Mouse (Mus musculus) cerebellum, adult (tissue): ENCODE data around the gene Snd1.

ENCODE experiments used
- ATAC-seq: cut with Nextera tagmentation; 2 replicates; pipeline ENCODE4 v1.9.2; 2017; ENCODE audit warnings: mild to moderate bottlenecking, moderate library complexity, mixed read lengths; ENCODE audit not compliant: insufficient number of reproducible peaks, low FRiP score, low TSS enrichment

The Snd1 gene

DNA sequence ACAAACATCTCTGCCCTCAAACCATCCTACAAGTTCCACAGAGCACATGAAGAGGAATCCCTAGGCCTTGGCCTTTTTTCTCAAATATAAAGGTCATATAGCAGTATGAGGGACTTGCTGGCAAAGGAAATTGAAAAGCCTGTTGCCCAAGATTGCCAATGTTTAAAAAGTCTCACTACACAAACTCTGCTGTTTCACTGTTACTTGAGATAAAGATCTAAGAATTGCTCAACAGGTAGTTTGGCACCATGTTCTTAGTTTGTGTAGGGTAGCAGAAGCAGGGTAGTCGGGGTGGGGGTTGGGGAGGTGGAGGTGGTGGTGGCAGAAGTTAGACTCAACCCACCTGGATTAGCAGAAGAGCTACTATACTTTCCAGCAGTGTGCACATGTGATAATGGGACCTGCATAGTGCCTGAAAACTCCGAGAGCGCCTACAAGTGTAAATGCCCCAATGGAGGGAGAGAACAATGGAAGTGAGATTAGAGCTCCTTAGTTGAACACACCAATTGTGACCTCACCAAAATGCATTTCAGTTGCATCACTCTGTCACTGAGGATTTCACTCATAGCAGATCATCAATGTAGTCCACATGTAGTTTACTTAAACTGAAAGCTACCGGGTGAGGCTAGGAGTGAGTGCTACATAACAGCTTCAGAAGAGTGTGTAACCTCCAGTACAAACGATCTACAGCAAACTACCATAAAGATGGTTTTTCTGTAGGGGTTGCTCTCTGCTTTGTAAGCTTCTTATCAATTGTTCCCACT, 259.1 kb downstream of the Snd1 start:
- no peak for ATAC-seq

DNA sequence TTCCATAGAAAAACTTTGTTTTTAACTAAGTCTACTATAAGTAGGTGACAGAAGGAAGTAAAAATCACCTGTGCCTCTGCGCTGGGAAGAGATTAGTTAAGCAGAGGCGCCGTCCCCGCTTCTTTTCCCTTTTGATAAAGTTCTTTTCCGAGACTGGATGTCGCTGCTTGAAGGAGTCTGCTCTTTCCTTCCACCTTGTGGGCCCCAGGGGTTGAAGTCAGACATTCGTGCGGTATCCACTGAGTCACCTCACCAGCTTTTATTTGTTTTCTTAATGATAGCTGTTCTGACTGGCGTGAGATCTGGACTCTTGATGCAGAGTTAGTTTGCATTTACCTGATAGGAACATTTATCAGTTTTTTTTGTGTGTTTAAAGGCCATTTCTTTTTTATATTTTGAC, 260.2 kb downstream of the Snd1 start:
- ATAC-seq: no peak

DNA sequence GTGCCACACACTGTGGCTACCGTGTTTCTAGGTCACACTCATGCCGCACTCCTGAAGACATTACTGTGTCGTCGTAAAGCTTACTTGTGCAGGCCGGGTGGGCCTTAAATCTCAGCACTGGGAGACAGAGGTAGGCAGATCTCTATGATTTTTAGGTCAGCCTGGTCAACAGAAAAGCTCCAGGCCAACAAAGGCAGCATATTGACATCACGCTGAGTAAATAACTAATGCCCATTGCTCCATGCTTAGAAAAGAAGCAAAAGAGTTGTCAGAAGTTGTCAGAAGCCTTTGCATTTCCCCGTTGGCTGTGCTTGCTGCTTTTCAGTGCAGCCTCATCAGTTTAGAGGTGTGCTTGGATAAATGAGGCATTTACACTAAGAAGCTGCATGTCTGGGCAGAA, 261.7 kb downstream of the Snd1 start:
- ATAC-seq: no peak

GRCm38 (mm10) chr6:28737601-28738000, 262.7 kb downstream of the Snd1 start:
- ATAC-seq: no peak

- no peak for ATAC-seq
Measured at GRCm38 (mm10) chr6:28743586-28743985, 268.6 kb downstream of the Snd1 start.

DNA sequence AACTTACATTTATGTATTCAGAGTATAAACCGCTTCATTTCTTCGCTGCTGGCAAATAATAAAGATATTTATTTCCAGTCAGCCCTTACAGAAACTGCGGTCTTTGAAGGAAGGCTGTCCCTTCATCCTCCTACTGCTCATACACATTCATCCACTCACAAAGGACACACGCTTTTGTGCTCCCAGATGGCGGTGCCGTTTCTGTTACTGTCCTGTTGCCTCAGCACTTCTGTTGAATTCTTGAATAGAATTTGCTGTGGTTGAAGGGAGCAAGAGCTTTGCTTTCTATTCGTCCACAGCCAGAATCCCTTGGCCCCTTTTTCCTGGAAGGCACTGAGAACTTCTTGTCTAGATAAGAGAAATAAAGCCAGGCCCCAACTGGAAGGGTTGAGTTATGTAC, 270.9 kb downstream of the Snd1 start:
- no peak for ATAC-seq

DNA sequence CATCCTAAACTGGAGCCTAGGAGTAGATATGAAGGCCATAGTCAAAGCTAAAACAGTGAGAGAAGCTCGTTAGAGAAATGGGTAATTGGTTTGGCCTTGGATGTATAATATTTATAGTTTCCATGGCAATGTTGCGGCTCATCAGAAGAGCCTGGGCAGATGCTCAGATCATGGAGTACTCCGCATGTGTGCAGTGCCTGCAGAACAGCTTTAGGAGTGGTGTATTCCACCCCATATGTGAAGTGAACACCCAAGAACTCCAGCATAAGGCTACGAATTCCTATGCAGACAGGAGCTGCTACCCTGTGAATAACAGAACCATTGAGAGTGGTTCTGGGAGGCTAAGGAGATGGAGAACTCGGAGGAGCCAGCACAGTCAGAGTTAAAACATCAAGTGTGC, 272.1 kb downstream of the Snd1 start:
- no peak for ATAC-seq

DNA sequence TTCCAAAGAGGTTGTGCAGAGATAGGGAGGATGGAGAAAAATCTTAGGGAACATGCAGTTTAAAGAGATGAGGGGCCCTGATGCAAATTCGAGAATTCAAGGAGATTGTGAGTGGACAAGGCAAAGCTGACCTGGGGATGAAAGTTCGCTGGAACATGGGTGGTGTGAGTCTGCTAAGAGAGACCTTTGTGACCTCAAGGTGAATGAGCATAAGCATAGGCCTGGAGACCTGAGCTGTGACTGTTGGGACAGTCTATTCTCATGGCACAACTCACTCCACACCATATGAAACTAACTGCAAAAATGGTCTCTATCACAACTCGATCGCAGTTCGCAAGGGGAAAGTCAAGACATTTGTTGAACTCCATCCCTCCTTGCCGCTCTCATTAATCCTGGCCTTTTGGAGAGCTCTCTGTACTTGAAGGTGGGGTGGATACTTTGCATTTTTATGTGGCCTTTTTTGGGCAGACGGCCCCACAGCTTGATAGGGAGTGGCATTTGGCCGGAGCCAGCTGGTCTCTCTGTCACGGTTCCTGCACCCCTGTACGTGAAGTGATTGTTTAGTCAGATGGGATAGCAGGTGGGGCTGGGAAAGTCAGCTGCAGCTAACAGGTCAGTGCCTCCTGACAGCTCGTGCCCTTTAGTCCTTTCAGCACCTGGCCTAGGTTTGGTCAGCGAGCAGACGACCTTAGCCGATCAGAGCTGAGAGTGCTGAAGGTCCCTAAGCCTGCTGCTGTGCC, 273.2 kb downstream of the Snd1 start:
- peak; percentile 87 for ATAC-seq

- ATAC-seq: no peak
Measured at GRCm38 (mm10) chr6:28749224-28749623, 274.3 kb downstream of the Snd1 start.

- ATAC-seq: no peak
Measured at GRCm38 (mm10) chr6:28751186-28751585, 276.2 kb downstream of the Snd1 start.

DNA sequence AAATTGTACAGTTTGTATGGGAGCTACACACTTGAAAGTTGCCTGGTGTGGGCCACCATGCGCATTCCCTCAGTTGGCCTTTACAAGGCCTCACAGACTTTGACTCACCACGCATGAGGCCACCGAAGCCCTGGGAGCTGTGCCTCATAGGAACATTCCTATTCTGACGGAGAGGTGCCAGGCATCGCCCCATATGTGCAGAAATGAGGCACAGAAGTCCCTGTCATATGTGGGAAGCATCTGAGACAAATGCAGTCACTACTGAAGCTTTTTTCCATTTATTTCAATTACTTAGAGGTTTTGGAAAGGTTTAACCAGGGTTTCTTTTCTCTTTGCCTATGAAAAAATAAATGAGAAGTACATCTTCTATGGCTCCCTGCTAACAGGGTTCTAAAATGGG, 278.3 kb downstream of the Snd1 start:
- ATAC-seq: no peak

DNA sequence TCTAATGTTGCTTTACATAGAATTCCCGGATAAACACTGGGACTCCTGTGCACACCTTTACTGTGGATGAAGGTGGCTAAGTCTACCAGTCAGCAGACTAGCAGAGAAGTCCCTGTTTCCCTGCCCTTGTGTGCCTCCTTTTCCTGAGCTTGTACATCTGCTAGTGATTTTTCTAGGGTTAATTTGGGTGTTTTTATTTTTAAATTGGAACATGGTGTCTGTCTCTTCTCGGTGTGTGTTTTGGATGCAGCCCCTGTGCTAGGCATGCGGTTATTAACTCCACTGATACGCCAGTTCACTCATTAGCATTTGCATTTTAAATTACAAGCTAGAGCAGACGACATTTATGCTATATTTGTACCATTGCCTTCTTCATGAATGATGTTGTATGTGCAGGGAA, 278.7 kb downstream of the Snd1 start:
- ATAC-seq: no peak

- no peak for ATAC-seq
Measured at GRCm38 (mm10) chr6:28754127-28754898, 279.4 kb downstream of the Snd1 start.

- ATAC-seq: no peak
Measured at GRCm38 (mm10) chr6:28756306-28757018, 281.5 kb downstream of the Snd1 start.

DNA sequence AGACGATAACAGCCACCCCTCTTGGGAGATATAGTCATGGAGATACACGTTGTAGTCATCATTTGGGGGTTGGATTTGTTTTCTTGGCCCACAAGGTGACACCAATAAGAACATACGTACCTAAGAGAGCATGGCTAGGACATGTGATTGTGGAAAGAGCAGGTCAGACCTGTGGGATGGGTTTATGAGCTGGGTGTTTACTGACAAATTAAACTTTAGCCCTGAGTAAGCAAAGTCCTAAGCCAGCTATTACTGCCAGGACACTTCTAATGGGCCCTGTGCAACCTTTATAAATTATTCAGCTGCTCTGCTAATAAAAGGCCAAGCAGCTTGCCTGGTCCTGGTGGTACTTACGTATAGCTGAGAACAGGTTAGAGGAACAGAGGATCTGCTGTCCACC, 283.4 kb downstream of the Snd1 start:
- ATAC-seq: no peak

GRCm38 (mm10) chr6:28761728-28762127, 286.8 kb downstream of the Snd1 start:
- ATAC-seq: no peak

GRCm38 (mm10) chr6:28762132-28762775, 287.3 kb downstream of the Snd1 start:
- ATAC-seq: no peak

GRCm38 (mm10) chr6:28766622-28767021, 291.7 kb downstream of the Snd1 start:
- ATAC-seq: no peak

DNA sequence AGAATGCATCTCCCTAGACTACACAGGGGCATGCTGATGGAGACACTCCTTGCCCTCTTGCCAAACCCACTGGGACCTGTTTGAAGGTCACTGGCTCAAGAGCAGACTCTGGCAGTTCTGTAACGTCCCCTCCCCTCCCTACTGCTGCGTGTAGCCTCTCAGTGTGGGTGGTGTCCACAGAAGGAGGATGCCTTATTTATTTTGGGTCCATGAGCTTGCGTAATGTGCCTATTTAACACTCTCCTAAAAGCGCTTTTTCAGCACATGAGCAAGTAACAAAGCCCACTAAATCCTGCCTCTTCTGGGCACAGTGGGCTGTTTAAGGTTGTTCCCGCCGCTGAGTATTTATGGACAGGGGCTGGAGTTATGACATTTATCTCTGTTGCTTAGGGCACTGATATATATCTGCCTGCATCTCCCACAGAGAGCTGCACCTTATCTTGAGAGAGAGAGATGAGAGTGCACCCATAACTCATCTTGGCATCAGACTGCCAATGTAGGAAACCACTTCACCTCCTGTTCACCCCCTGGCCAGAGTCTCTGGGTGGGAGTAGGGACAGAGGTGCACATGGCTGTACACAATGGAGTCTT, 293.0 kb downstream of the Snd1 start:
- ATAC-seq: no peak

GRCm38 (mm10) chr6:28771331-28771730, 296.4 kb downstream of the Snd1 start:
- ATAC-seq: no peak
